Mouse (Mus musculus) c-Kit-positive CD71-negative TER-119-negative erythroid progenitor cells, embryonic 14.5 days (primary cell): ENCODE data around the gene Sorbs1.

Experiments
- DNase-seq: peaks from one replicate; pipeline ENCODE4 v3.0.0-alpha.2; 2013; ENCODE audit warnings: low read depth

Gene Sorbs1

DNA sequence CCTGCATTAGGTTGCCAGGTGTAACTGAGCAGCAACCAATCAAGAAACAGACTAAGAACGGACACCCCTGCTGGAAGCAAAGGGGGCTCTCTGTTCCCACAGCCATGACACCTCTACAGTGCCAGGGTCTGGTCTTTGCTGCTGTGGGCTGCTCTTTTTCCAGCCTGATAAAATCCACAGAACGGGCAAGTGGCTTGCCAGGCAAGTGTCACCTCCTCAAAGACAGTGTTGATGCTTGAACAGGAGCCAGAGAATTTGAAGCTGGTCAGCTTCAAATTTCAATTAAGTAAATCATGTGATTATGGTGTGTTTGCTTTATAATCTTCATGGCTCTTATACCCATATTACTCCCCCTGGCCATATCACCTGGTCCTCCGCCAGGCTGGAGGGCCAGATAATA lies 166.7 kb downstream of the Sorbs1 start:
- no peak for DNase-seq

DNA sequence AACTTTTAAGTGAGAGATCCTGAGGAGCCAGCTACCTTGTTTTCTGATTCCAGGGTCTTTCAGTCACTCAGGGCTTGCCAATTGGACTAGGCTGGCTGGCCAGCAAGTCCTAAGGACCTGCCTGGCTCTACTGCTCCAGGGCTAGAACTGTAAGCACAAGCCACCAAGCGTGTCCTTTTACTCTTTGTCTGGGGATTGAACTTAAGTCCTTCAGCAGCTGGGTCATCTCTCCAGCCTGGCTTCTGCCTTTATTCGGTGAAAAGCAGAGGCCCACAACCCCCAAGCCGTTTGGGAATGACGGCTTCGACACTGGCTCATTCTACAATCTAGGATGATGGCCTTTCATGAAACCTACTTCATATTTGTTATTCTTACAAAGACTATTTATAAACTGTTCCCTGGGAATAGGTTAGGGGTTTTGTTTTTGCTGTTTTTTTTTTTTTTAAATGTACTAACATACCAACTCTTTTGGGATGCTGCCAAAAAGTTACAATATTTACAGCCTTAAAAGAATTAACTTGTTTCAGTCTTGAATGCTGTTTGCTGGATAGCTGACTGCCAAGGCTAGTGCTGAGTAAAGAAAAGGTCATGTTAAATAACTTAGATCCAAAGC lies 167.2 kb downstream of the Sorbs1 start:
- DNase-seq: no peak

- peak; percentile 70 for DNase-seq
Measured at GRCm38 (mm10) chr19:40345684-40346083, 167.9 kb downstream of the Sorbs1 start.

GRCm38 (mm10) chr19:40343018-40343417 lies 170.6 kb downstream of the Sorbs1 start:
- peak; percentile 81 for DNase-seq

- no peak for DNase-seq
Measured at GRCm38 (mm10) chr19:40341141-40341540, 172.4 kb downstream of the Sorbs1 start.

GRCm38 (mm10) chr19:40336694-40337093 lies 176.9 kb downstream of the Sorbs1 start:
- no peak for DNase-seq

GRCm38 (mm10) chr19:40333905-40334304 lies 179.7 kb downstream of the Sorbs1 start:
- no peak for DNase-seq

DNA sequence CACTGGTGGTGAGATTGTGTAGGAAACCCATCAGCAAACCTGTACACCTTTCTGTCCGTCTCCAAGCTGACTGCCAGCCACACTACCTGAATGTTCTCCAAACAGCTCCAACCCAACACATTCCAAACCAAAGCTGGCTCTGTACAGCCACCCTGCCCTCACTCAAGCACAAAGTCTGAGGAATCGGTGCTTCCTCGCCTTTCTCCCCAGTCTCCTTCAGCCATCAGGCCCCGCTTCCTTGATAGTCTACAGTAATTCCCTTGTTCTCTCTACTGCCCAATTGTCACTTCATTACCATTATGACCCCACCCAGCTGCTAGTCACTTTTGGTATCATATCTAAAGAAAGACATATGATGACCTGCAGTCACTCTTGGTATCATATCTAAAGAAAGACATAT lies 180.5 kb downstream of the Sorbs1 start:
- DNase-seq: no peak

DNA sequence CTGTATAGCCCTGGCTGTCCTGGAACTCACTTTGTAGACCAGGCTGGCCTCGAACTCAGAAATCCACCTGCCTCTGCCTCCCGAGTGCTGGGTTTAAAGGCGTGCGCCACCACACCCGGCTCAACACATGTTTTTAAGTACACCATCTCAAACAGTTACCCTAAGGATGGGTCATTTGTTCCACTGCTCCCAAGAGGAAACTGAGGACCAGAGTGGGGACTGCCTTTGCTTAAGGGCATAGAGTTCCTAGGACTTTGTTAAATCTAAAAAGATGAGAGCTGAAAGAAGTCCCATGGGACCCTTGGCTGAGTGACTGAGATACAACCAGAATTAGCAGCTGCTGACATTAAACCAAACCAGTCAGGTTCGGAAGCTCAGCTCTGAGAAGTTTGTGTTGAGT lies 181.3 kb downstream of the Sorbs1 start:
- DNase-seq: no peak

DNA sequence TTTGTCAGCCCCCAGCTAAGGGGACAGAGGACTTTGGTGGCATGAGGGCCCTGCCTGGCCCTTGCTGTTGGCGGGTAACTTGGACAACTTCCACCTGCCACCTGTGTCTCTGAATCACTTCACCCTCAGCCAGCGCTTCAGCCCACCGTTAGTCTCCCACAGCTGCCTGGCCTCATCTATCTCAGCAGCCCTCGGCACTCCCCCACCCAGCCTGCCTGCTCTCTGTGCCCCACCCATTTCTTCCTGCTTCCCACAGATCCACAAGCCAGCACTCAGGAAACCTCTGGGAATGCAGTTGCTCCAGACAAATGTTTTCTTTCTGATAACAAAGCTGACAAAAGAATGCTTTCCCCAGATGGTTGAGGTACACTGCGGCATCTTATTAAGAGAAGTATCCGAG lies 181.7 kb downstream of the Sorbs1 start:
- DNase-seq: no peak

- DNase-seq: no peak
Measured at GRCm38 (mm10) chr19:40326126-40326525, 187.5 kb downstream of the Sorbs1 start.

- DNase-seq: no peak
Measured at GRCm38 (mm10) chr19:40325381-40325780, 188.2 kb downstream of the Sorbs1 start.

DNA sequence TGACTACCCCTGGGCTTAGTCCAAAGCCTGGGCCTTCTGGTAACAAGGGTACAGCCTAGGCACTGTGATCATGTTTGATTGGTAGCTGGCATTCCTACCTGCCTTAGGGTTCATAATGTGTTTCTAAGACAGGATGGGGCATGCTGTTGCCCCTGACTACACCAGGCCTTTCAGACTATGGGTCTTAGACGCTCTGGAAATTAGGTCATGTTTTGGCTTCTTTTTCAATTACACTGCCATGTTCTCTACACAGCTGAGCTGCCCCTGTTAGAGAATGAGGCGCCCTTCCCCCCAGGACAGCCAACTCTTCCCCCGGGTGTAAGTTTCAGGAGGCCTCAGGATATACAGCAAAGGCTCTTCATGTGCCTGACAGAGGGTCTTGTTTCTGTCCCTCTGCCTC lies 191.4 kb downstream of the Sorbs1 start:
- DNase-seq: no peak

GRCm38 (mm10) chr19:40319199-40319598 lies 194.4 kb downstream of the Sorbs1 start:
- DNase-seq: no peak

DNA sequence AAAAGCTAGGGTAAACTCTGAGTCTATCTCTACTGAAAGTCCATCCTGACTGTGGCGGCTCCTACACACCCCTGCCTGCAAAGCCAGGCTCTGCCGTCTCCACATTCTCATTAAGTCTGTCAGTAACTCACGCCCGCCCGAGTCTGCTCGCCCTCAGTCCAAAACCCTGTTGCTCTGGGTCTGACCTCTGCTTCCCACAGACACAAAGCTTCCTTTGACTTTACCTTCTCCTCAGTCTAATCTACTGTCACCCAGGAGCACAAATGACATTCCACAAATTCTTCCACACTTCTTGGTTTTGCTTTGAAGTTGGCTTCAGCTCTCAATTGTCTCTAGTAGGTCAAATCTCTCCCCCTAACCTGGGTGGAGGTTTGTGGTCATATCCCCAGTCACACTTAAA lies 195.1 kb downstream of the Sorbs1 start:
- no peak for DNase-seq

- no peak for DNase-seq
Measured at GRCm38 (mm10) chr19:40317001-40317400, 196.6 kb downstream of the Sorbs1 start.

DNA sequence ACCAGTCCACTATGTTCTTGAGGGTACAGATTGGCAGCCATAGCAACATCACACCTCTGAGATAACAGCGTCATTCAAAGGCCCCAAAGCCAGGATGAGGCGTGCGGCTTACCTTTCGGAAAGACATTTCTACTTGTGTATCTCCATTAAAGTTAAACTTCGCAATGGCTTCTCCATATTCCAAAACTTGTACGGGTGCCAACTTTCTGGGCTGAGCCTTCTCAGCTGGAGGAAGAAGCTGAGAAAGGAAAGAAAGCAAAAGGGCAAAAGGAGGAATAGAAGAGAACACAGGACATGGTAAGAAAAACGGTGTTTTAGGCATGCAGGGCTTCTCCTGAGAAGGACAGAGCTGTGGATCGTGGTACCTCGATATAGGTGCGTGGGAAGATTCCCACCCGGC lies 199.3 kb downstream of the Sorbs1 start:
- no peak for DNase-seq

DNA sequence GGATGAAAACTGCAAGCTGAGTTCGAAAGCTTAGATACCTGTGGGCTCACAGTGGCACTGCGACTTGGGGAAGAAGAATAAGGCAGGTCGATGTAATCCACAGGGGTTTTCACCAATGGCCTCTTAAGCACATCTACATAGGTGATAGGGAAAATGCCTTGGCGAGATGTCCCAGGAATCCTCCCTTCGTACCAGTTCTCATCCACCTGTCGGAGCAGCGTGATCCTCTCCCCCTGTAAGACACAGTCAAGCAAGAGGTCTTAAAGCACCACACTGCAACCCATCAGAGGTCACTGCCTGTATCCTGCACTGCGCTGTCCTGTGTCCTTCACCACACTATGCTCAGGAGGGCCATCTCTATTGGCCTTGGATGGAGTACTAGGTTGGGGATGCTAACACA lies 201.9 kb downstream of the Sorbs1 start:
- DNase-seq: no peak

DNA sequence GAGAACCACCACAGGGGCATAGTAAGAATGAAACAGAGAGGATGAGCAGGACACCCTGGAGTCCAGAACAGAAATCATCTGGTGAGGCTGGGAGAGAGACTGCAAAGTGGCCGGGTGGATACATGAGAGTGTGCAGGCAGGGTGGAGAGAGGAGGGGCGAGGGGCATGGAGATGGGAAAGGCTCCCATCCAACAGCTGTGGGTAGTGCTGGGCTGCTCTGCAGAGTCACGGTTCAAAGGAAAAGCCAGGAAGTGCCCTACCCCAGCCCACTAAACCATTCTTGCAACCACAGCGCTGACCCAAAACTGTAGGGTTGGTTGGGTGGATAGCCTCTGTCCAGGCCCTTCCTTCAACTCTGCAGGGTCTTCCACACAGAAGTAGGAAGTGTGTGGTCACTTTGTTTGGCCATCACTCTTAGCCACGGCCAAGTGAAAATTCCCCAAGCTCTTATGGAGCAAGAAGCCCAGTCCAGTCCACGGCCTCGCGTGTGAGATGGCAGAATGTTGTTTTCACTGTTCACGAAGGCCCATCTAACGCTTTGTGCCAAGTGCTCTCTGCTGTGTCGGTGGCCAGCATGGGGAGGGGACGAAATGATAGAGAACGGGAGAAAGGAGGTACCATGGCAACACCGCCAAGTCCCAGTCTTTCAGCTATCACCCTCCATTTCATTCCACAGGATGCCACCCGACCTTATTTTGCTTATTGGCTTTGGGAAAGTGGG lies 203.0 kb downstream of the Sorbs1 start:
- DNase-seq: no peak

GRCm38 (mm10) chr19:40309911-40310310 lies 203.7 kb downstream of the Sorbs1 start:
- DNase-seq: no peak

- no peak for DNase-seq
Measured at GRCm38 (mm10) chr19:40307550-40307949, 206.0 kb downstream of the Sorbs1 start.

GRCm38 (mm10) chr19:40306631-40307030 lies 206.9 kb downstream of the Sorbs1 start:
- DNase-seq: no peak

GRCm38 (mm10) chr19:40305456-40305855 lies 208.1 kb downstream of the Sorbs1 start:
- no peak for DNase-seq

DNA sequence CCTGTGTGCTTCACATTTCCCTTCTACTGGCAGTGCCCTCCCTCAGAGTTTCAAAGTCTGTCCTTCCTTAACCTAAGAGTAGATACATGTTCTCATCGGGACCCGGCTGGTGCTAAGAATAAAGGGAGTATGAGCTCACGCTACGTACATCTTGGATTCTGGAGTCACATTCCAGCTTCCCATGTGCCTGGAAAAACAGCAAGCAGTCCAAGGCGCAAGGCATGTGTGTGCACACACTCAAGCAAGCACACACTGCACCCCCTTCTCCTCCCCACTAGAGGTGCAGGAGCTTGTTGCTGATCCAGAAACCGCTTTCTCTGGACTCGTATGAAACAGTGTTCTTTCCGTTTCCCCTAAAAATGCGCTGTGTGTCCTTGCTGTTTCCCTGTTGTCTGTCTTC lies 210.7 kb downstream of the Sorbs1 start:
- DNase-seq: no peak
